Mouse (Mus musculus) stomach, postnatal 0 days (tissue): ENCODE measurements around the gene Ikzf4.

Source experiments
- CTCF ChIP-seq: IDR thresholded peaks from 2 replicates; pipeline ENCODE4 v1.5.1; 2016; ENCODE audit warnings: antibody characterized with exemption, low read depth, mild to moderate bottlenecking, moderate library complexity
- EP300 ChIP-seq: optimal IDR thresholded peaks from 2 replicates; pipeline ENCODE3; 2016; ENCODE audit warnings: antibody characterized with exemption

DNA sequence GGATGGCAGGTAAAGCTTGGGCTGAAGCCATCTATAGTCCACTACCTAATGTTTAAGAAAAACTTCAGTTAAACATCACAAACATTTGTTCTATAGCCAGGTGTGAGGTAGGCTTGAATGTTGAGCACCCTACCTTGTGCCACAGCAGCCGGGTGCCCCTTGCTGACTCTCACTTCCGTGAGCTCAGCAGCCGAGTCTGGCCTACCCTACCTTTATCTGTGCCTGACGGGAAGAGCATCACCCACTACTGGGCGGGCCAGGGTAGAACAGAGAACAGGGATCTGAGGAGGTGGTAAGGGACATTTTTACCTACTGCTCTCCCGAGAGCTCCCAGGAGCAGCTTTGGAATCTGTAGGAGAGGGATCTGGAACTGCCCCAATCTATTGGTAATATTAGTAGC lies 3.0 kb downstream of the Ikzf4 start:
- TF ChIP-seq CTCF (no peak), EP300 (no peak)
